Mouse (Mus musculus) naive thymus-derived CD4-positive, alpha-beta T cell, adult 5 months (primary cell): ENCODE results near the gene Fem1b. TPM values are rescaled to one million over a fixed set of nuclear protein-coding genes. Genes with fewer than 3 reads are reported as not detected.

Source experiments
- polyA plus RNA-seq: library from polyadenylated mRNA; unstranded; fragments of 100-300 nt; shearing (Covaris generic); gene quantifications from one replicate; pipeline ENCODE4 v1.2.1, GENCODE M21; 2017

Gene Fem1b
- polyA plus RNA-seq: 11.8 TPM

GRCm38 (mm10) chr9:62811516-62812121, at the start of gene Fem1b:
TSS of gene Fem1b (minus strand) at chr9:62811934.

DNA sequence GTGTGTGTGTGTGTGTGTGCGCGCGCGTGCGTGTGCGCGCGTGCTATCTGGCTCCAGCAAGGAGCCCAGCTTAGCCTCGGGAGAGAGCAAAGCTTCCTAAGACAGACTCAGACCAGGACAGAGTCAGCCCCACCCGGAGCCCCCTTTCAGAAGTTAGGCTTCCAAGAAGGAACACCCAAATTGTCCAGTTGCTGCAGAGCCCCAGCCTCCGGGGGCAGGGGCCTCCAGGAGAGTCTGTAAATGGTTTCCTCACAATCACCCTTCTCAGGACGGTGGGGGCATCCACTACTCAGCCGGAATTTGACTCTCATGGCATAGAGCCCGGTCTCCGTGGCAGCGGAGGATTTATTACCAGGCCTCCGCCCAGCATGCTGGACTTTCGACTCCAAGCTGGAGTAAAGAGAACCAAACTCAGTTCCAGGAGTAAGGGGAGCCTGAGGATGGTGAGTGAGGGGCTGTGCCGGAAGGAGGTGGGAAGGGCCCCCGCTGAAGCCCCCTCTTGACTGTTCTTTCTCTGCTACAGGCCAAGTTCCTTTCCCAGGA, 46.1 kb upstream of the Fem1b start, which contains the start of gene Calml4:
Gene Calml4, plus strand, starts transcription at position 362 of the 543 bp plus-strand sequence.

GRCm38 (mm10) chr9:62838506-62839171, 26.9 kb upstream of the Fem1b start, which contains the start of gene Cln6:
TSS of gene Cln6 (plus strand) at chr9:62838785.

Other genes with a start within 250 kb of the Fem1b start
- not detected for gene Itga11, start 134.1 kb downstream of the Fem1b start, polyA plus RNA-seq
- 8.5 TPM for gene Cln6, start 26.9 kb upstream of the Fem1b start, polyA plus RNA-seq
- not detected for gene Calml4, start 46.1 kb upstream of the Fem1b start, polyA plus RNA-seq
- 161 TPM for gene Pias1, start 176.0 kb upstream of the Fem1b start, polyA plus RNA-seq